Mouse (Mus musculus) thymus, postnatal 36 days (tissue): ENCODE data around the gene Olfr695.
"Not testable (repeated sequence)": the region's sequence is repeated elsewhere in the genome, so short reads cannot be mapped to it uniquely, and the experiment has no call there.

ENCODE experiments used
- DNase-seq, 2 experiments: peaks; one replicate each; pipeline ENCODE4 v3.0.0; 2022; ENCODE audit warnings: mixed read lengths in 2 of 2

The Olfr695 gene

DNA sequence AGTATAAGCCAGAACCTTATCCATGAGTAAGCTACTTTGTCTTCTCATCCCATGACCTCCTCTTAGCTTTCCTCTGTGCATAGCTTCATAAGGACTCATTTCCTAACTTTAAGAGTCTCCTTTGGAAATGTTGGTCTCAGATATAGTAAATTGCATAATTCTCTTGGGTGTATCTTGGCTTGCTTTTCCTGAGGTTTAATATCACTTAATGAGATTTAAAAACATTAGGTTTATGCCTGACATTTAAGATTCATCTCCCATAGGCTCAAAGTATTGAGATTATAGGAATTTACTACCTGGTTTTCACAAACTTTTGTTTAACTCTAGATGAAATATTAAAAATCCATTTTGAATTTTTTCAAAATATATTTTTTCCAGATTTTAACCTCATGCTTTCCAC, at the start of gene Olfr695:
Gene Olfr695, minus strand, starts transcription at position 101 of the 400 bp plus-strand sequence.
- DNase-seq, result no peak

- not testable (repeated sequence) for DNase-seq
These were observed 44.8 kb upstream of the Olfr695 start for GRCm38 (mm10) chr7:106761008-106761407.

- DNase-seq, result no peak
These were observed 42.6 kb upstream of the Olfr695 start for GRCm38 (mm10) chr7:106758800-106759199.

DNA sequence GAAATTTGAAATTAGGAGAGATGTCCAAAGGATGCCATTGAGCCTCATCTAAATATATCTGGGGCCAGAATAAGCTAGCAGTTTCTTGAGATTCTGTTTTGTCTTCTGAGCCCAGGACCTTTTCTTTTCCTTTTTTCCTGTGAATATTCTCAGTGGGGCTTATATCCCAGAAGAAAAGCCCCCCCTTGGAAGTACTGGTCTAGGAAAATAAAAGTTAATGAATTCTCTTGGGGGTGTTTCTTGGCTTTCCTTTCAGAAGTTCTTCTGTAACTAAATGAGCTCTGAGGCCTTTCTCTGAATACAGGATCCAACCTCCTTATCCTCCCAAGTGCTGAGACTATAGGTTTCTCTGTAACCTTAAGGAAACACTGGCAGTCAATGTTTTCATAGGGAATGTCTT, 39.1 kb upstream of the Olfr695 start, which contains the start of gene Olfr698:
Gene Olfr698, minus strand, starts transcription at position 101 of the 400 bp plus-strand sequence.
- DNase-seq, result no peak

- DNase-seq, result no peak
These were observed 29.6 kb upstream of the Olfr695 start for GRCm38 (mm10) chr7:106745811-106746210.

DNA sequence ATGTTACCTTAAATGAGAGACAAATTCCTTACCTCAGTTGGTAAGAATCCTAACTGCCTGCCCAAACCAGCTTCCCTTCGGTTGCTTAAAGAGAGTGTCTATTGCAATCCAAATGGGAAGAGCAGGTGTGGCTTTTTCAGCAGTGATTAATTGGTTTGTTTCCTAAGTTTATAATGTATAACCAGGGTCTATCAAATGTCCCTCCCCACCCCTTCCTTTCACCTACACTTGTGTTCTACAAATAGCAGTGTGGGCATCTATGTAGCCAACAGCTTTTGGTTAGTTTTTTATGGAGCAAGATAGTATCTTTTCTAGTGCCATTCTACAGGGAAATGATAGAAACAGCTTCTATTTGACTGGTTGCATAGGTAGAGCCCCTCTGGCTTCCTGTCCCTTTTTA, 26.1 kb upstream of the Olfr695 start, which contains the start of gene Olfr697:
Gene Olfr697, minus strand, starts transcription at position 101 of the 400 bp plus-strand sequence.
- DNase-seq, result no peak

DNA sequence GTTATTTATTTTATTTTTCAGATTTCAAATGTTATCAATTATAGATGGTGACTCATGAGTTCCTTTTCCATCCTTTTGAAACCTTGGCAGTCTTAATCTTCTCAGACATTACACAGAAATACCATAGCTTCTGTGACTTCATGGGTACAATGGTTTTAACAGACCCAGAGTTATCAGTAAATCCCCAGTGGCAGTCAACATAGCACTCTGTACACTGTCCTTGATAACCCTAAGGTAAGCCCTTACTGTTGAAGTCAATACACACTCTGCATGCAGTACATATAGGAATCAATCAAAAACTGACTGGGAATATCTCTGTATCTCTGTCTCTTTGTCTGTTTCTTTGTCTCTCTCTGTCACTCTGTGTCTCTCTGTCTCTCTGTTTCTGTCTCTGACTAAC, 20.8 kb upstream of the Olfr695 start:
- DNase-seq, result no peak

- no peak for DNase-seq
These were observed 17.5 kb upstream of the Olfr695 start for GRCm38 (mm10) chr7:106733717-106734116.

- DNase-seq, result not testable (repeated sequence)
These were observed 9.5 kb upstream of the Olfr695 start for GRCm38 (mm10) chr7:106725654-106726053.

- no peak for DNase-seq
These were observed 4.7 kb downstream of the Olfr695 start for GRCm38 (mm10) chr7:106711463-106711862.

DNA sequence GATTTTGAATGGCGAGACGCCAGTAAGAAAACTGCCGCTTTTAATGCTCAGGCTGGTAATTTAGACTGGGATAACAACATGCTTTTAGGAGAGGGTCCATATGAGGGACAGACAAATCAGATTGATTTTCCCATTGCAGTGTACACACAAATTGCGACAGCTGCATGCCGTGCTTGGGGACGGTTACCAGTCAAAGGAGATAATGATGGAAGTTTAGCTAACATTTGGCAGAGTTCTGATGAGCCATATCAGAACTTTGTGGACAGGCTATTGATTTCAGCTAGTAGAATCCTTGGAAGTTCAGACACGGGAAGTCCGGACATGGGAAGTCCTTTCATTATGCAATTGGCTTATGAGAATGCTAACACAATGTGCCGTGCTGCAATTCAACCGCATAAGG, 8.5 kb downstream of the Olfr695 start:
- DNase-seq, result not testable (repeated sequence)

DNA sequence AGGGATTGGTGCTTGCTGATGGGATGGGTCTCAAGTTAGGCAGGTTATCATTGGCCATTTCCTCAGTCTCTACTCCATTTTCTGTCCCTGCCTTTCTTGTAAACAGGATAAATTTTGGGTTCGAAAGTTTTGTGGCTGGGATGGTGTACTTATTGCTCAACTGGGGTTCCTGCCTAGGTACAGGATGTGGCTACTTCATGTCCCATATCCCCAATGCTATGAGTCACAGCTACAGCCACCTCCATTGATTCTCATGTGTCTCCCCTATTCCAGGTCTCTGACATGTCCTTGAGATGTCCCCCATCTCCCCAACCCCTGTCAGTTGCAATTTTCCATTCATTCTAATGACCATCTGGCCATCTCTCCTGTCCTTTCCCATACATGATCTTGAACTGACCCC, 19.3 kb downstream of the Olfr695 start:
- no peak for DNase-seq

DNA sequence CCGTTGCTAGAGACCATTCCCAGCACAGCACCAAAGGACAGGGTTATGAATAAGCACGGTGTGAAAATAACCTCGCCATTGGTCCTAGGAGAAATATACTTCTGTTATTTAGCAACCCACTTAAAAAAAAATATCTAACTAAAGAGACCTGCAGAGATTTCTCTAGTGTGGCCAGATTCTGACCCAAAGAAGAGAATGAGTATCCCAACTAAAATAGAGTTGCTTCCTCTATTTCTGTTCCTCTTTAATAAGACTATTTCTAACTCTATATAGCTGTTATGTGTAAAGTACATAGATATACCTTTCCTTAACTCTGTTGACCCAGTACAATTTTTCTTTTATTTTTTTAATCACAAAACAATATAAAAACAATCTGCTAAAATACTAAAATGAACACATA, 23.2 kb downstream of the Olfr695 start:
- no peak for DNase-seq

GRCm38 (mm10) chr7:106691714-106692113, 24.5 kb downstream of the Olfr695 start, which contains the start of gene Olfr694:
Olfr694 (minus strand) TSS chr7:106691814.
- no peak for DNase-seq

GRCm38 (mm10) chr7:106685382-106685781, 30.8 kb downstream of the Olfr695 start:
- no peak for DNase-seq

DNA sequence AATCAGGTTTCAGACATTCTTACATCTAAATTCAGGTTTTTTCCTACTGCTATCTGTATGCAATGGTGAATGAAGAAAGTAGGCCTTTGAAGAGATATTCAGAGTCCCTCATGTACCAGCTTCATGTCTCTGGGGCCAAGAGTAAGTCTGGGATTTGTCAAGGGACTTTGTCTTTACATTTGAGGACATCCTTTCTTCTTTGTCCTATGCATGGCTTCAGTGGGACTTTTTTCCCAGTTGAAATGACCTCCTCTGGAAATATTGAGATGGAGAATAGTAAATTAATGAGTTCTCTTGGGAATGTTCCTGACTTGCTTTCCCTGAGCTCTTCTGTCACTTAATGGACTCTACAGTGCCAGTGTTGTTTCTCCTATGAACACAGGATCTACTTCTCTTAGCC, 35.7 kb downstream of the Olfr695 start, which contains the start of gene Olfr693:
Gene Olfr693, minus strand, starts transcription at position 101 of the 400 bp plus-strand sequence.
- DNase-seq, result no peak
